Mouse (Mus musculus) liver, embryonic 14.5 days (tissue): ENCODE data around the gene Mrps35.

Source experiments
- CTCF ChIP-seq: IDR thresholded peaks from 2 replicates; pipeline ENCODE4 v1.5.1; 2016; ENCODE audit warnings: antibody characterized with exemption, low read depth, control low read depth
- EP300 ChIP-seq: IDR thresholded peaks from 2 replicates; pipeline ENCODE4 v1.6.1; 2016; ENCODE audit warnings: antibody characterized with exemption, low read depth

- TF ChIP-seq CTCF (no peak), EP300 (no peak)
Observed at GRCm38 (mm10) chr6:147062034-147062433, 19.5 kb downstream of the Mrps35 start.
